Mouse (Mus musculus) megakaryocyte, embryonic 14.5 days (primary cell): Measurements from ENCODE around the gene Tbce.

Source experiments
- FLI1 ChIP-seq: IDR thresholded peaks from 2 replicates; pipeline ENCODE4 v1.6.1; 2012; ENCODE audit warnings: low read length, inconsistent platforms, mixed read lengths
- GATA1 ChIP-seq: IDR thresholded peaks from 3 replicates; pipeline ENCODE4 v1.6.1; 2012; ENCODE audit warnings: mixed read lengths, low read length, inconsistent platforms, borderline replicate concordance

GRCm38 (mm10) chr13:14065701-14066100 is 26.3 kb upstream of the Tbce start:
- TF ChIP-seq GATA1 (no peak), FLI1 (no peak)
